In the genomic region with DNA sequence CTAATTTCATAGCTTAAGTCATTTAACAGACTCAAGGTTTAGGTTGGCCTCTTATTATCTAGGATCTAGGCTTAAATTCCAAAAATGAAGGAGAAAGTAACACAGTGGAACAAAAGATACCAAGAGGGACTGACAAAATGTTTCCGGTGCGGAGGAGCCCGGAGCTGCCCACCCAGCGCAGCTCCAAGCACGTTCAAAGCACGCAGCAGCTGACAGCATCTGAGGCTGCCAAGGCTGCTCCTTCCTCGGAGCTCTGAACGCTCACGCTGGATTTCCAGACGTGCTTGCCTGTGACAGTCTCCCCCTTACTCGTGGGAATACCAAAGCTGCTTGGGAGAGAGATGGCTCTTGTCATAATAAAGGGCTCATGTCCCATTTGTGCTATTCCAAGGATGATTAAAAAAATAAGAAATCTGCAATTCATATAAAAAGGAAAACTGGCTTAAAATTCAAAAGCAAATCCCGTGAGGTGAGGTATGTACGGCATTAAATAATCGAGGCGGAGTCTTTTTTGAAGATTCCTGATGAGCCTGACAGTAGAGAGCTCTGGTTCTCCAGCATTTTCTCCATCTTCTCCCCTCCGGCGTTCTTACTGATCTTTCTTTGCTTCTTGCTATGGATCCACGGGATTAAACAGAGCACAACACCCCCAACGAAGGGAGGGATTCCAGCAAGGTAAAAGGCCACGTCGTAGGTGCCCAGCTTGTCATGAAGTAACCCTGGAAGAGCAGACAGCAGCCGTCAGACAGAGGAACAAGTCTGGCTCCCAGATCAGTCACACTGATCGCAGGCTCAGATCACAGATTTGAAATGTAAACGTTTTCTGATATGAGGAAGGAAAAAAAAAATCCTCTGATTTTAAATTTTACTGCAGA, we compare ENCODE assay signal across 11 mouse cellular contexts. TPM values are rescaled to one million over a fixed set of nuclear protein-coding genes. Genes with fewer than 3 reads are reported as not detected.
A peak's percentile ranks its signal among the peaks of the same experiment; 100 is the strongest.
DNase-seq lines count a peak whose midpoint lies in the region; ATAC-seq and TF ChIP-seq lines count a peak whose summit lies in the region.
"Had no signal": no experiment of that assay in that cellular context is flagged by ENCODE, and none has a peak within 500 bp of the region (broad histone marks: within the 10 kb centered on the region; RNA-seq: fewer than 3 reads in every experiment).

No protein-coding gene starts in this region.

- no peak for TF ChIP-seq POLR2A in cortical plate, adult 2 months (IDR thresholded peaks at IDR 0.05; ENCODE audit: extremely low read depth, insufficient read depth, low read length)

- 75% methylated on average over 24 of the region's 24 CpGs for WGBS in hindbrain, embryonic 12.5 days
- WGBS in hindbrain, embryonic 11.5 days, result 72% methylated on average over 24 of the region's 24 CpGs
- 47% methylated on average over 24 of the region's 24 CpGs for WGBS in midbrain, embryonic 15.5 days
- 65% methylated on average over 24 of the region's 24 CpGs for WGBS in stomach, postnatal 0 days

- no peaks in the 10 kb centered on the region for H3K9me3 ChIP-seq in hindbrain, embryonic 12.5 days (replicated peaks)
- no peaks in the 10 kb centered on the region for H3K9me3 ChIP-seq in hindbrain, embryonic 11.5 days (ENCODE audit: control insufficient read depth, low read length)
- no peaks in the 10 kb centered on the region for H3K9me3 ChIP-seq in midbrain, embryonic 15.5 days
- H3K9me3 ChIP-seq in stomach, postnatal 0 days (ENCODE audit: control insufficient read depth, low read length), result no peaks in the 10 kb centered on the region

- H3K36me3 ChIP-seq in hindbrain, embryonic 12.5 days, result no peaks in the 10 kb centered on the region
- H3K36me3 ChIP-seq in hindbrain, embryonic 11.5 days (ENCODE audit: control insufficient read depth, insufficient read depth, low read length), result no peaks in the 10 kb centered on the region
- no peaks in the 10 kb centered on the region for H3K36me3 ChIP-seq in midbrain, embryonic 15.5 days (replicated peaks)
- H3K36me3 ChIP-seq in stomach, postnatal 0 days (ENCODE audit: control insufficient read depth, insufficient read depth, low read length), result no peaks in the 10 kb centered on the region

- no peak overlapping the region for H3K4me2 ChIP-seq in hindbrain, embryonic 12.5 days (replicated peaks)
- no peak overlapping the region for H3K4me2 ChIP-seq in hindbrain, embryonic 11.5 days (replicated peaks; ENCODE audit: low read depth, low read length)
- H3K4me2 ChIP-seq in midbrain, embryonic 15.5 days, result peak overlapping the region; percentile 41
- no peak overlapping the region for H3K4me2 ChIP-seq in stomach, postnatal 0 days (replicated peaks; ENCODE audit: low read depth)
- H3K4me2 ChIP-seq: liver, embryonic 11.5 days had no signal

- DNase-seq in hindbrain, embryonic 11.5 days (ENCODE audit: low spot score), result no peak
- peak; percentile 32 to 54 for DNase-seq in frontal cortex, postnatal 14 days (ENCODE audit: low spot score in 2 of 2)
- DNase-seq in spleen, adult 12 weeks (ENCODE audit: low spot score), result no peak
- DNase-seq in stomach, postnatal 0 days (ENCODE audit: low spot score), result no peak
- DNase-seq: gastrocnemius, postnatal 36 days; thymus, postnatal 25 days had no signal

- H3K4me1 ChIP-seq in hindbrain, embryonic 12.5 days, result no peaks in the 10 kb centered on the region
- H3K4me1 ChIP-seq in hindbrain, embryonic 11.5 days (replicated peaks; ENCODE audit: control insufficient read depth, insufficient read depth, low read length), result no peaks in the 10 kb centered on the region
- no peaks in the 10 kb centered on the region for H3K4me1 ChIP-seq in cortical plate, adult 2 months (ENCODE audit: control insufficient read depth, insufficient read depth, low read length)
- H3K4me1 ChIP-seq in midbrain, embryonic 15.5 days, result peaks cover 11% of the 10 kb centered on the region
- no peaks in the 10 kb centered on the region for H3K4me1 ChIP-seq in stomach, postnatal 0 days (replicated peaks; ENCODE audit: control insufficient read depth, insufficient read depth)

- H3K4me3 ChIP-seq in hindbrain, embryonic 12.5 days, result no peak overlapping the region
- H3K4me3 ChIP-seq in hindbrain, embryonic 11.5 days (ENCODE audit: low read depth, low read length), result no peak overlapping the region
- H3K4me3 ChIP-seq in cortical plate, adult 2 months (ENCODE audit: insufficient read depth, low read length), result 0 out of 2 replicates have a peak overlapping the region, but pooled peaks have one; percentile 9
- peak overlapping the region; percentile 9; the same call in 1 of the 2 replicates for H3K4me3 ChIP-seq in midbrain, embryonic 15.5 days
- no peak overlapping the region for H3K4me3 ChIP-seq in stomach, postnatal 0 days (ENCODE audit: low read depth, low read length)

- no peak for TF ChIP-seq CTCF in cortical plate, adult 2 months (IDR thresholded peaks at IDR 0.05; ENCODE audit: extremely low read depth, insufficient read depth, low read length)
- no peak for TF ChIP-seq CTCF in stomach, postnatal 0 days (IDR thresholded peaks at IDR 0.05; ENCODE audit: low read depth)

- TF ChIP-seq EP300 in stomach, postnatal 0 days (optimal IDR thresholded peaks at IDR 0.05), result no peak

- peak; percentile 35; the same call in 1 of the 2 replicates for ATAC-seq in hindbrain, embryonic 12.5 days (ENCODE audit: low FRiP score)
- no peak for ATAC-seq in hindbrain, embryonic 11.5 days (ENCODE audit: low FRiP score)
- ATAC-seq in midbrain, embryonic 15.5 days (replicated peaks), result peak; percentile 92
- no peak for ATAC-seq in stomach, postnatal 0 days (ENCODE audit: low FRiP score, low TSS enrichment)
- ATAC-seq: intestine, postnatal 0 days had no signal

- H3K27ac ChIP-seq in hindbrain, embryonic 12.5 days, result no peak overlapping the region
- H3K27ac ChIP-seq in hindbrain, embryonic 11.5 days (ENCODE audit: low read depth, low read length), result no peak overlapping the region
- H3K27ac ChIP-seq in cortical plate, adult 2 months (ENCODE audit: insufficient read depth, low read length), result no peak overlapping the region
- peak overlapping the region; percentile 70 for H3K27ac ChIP-seq in midbrain, embryonic 15.5 days
- no peak overlapping the region for H3K27ac ChIP-seq in stomach, postnatal 0 days (replicated peaks)

- H3K27me3 ChIP-seq in hindbrain, embryonic 12.5 days, result no peaks in the 10 kb centered on the region
- no peaks in the 10 kb centered on the region for H3K27me3 ChIP-seq in hindbrain, embryonic 11.5 days (ENCODE audit: control insufficient read depth, insufficient read depth, low read length)
- H3K27me3 ChIP-seq in midbrain, embryonic 15.5 days (replicated peaks), result no peaks in the 10 kb centered on the region
- H3K27me3 ChIP-seq in stomach, postnatal 0 days (ENCODE audit: control insufficient read depth, insufficient read depth, low read length), result no peaks in the 10 kb centered on the region

- H3K9ac ChIP-seq in hindbrain, embryonic 12.5 days, result peak overlapping the region; percentile 35; the same call in 1 of the 2 replicates
- H3K9ac ChIP-seq in hindbrain, embryonic 11.5 days (ENCODE audit: low read depth, low read length), result no peak overlapping the region
- peak overlapping the region; percentile 19; the same call in 1 of the 2 replicates for H3K9ac ChIP-seq in midbrain, embryonic 15.5 days
- H3K9ac ChIP-seq in stomach, postnatal 0 days (ENCODE audit: low read length), result no peak overlapping the region

RNA-seq across cellular contexts. Expression of gene Mfsd4b1, which starts 11.9 kb away (rescaled TPM):
- 0.35 and 0.49 TPM in 2 replicates for polyA plus RNA-seq in hindbrain, embryonic 12.5 days (2016; fragmentation: Nextera tagmentation; extraction: Ambion mirVana)
- polyA plus RNA-seq in hindbrain, embryonic 11.5 days (2014; fragmentation: Nextera tagmentation; extraction: Ambion mirVana), result 0.26 and 0.35 TPM in 2 replicates
- polyA plus RNA-seq in cortical plate, adult 2 months (2012; rRNA removed), result 0.40 and 0.52 TPM in 2 replicates
- 0.26 and 0.54 TPM in 2 replicates for polyA plus RNA-seq in midbrain, embryonic 15.5 days (2015; fragmentation: Nextera tagmentation; extraction: Ambion mirVana)
- 0.07 and 0.22 TPM in 2 replicates for polyA plus RNA-seq in stomach, postnatal 0 days (2015; fragmentation: Nextera tagmentation; extraction: Ambion mirVana)

RNA-seq across cellular contexts. Expression of gene Mfsd4b5, which starts 50.5 kb away (rescaled TPM):
- 0.10 and 0.14 TPM in 2 replicates for polyA plus RNA-seq in hindbrain, embryonic 12.5 days (2016; fragmentation: Nextera tagmentation; extraction: Ambion mirVana)
- polyA plus RNA-seq in hindbrain, embryonic 11.5 days (2014; fragmentation: Nextera tagmentation; extraction: Ambion mirVana), result 0.09 TPM in 1 of 2 replicates, not detected in the other
- polyA plus RNA-seq in cortical plate, adult 2 months (2012; rRNA removed), result 0.04 TPM in 2 replicates
- polyA plus RNA-seq in midbrain, embryonic 15.5 days (2015; fragmentation: Nextera tagmentation; extraction: Ambion mirVana), result 0.08 TPM in 1 of 2 replicates, not detected in the other
- polyA plus RNA-seq in stomach, postnatal 0 days (2015; fragmentation: Nextera tagmentation; extraction: Ambion mirVana), result 0.13 and 0.16 TPM in 2 replicates

Comparison
In these comparisons a context has a peak if more than half of its experiments do, and no peak if none do; other contexts are left out.
1. ATAC-seq: peak in hindbrain, embryonic 12.5 days (single experiment) and midbrain, embryonic 15.5 days (single experiment); none in hindbrain, embryonic 11.5 days (single experiment) and stomach, postnatal 0 days (single experiment).
2. H3K9ac ChIP-seq: peak in hindbrain, embryonic 12.5 days (single experiment) and midbrain, embryonic 15.5 days (single experiment); none in hindbrain, embryonic 11.5 days (single experiment) and stomach, postnatal 0 days (single experiment).
3. H3K4me3 ChIP-seq: peak in cortical plate, adult 2 months (single experiment) and midbrain, embryonic 15.5 days (single experiment); none in hindbrain, embryonic 12.5 days (single experiment), hindbrain, embryonic 11.5 days (single experiment) and stomach, postnatal 0 days (single experiment).
4. DNase-seq: peak in frontal cortex, postnatal 14 days (2 of 2); none in hindbrain, embryonic 11.5 days (single experiment), spleen, adult 12 weeks (single experiment) and stomach, postnatal 0 days (single experiment).